Mouse (Mus musculus): ENCODE measurements around the gene Prickle1. TPM values are rescaled to one million over a fixed set of nuclear protein-coding genes. Genes with fewer than 3 reads are reported as not detected.

Prickle1 gene
- polyA plus RNA-seq, 1 experiment from 2014 or later: 11.6 TPM

- no peak overlapping the region for H3K4me2 ChIP-seq
Measured at GRCm38 (mm10) chr15:93494700-93495099, 101.0 kb downstream of the Prickle1 start.

GRCm38 (mm10) chr15:93489597-93489996 is 106.1 kb downstream of the Prickle1 start:
- 77% methylated on average over 4 of the region's 4 CpGs for WGBS
- no peak for ATAC-seq (replicated peaks; ENCODE audit: low FRiP score)
- H3K27ac ChIP-seq (ENCODE audit: low read depth, low read length): no peak overlapping the region

More at GRCm38 (mm10) chr15:93494700-93495099, 101.0 kb downstream of the Prickle1 start:
- WGBS: 76% methylated on average over 7 of the region's 7 CpGs
- H3K4me1 ChIP-seq (replicated peaks; ENCODE audit: control insufficient read depth, insufficient read depth, low read length): no peaks in the 10 kb centered on the region
- DNase-seq (ENCODE audit: low spot score) (no peak), ATAC-seq (replicated peaks; ENCODE audit: low FRiP score) (no peak)
- no peak overlapping the region for H3K27ac ChIP-seq (ENCODE audit: low read depth, low read length)
- H3K9ac ChIP-seq (ENCODE audit: low read depth, low read length): no peak overlapping the region
- H3K4me3 ChIP-seq (ENCODE audit: low read depth, low read length): no peak overlapping the region
- H3K36me3 ChIP-seq (ENCODE audit: control insufficient read depth, insufficient read depth, low read length): peaks cover 2% of the 10 kb centered on the region
- no peaks in the 10 kb centered on the region for H3K27me3 ChIP-seq (replicated peaks; ENCODE audit: control insufficient read depth, insufficient read depth, low read length)
- H3K9me3 ChIP-seq (ENCODE audit: control insufficient read depth, low read length): no peaks in the 10 kb centered on the region

GRCm38 (mm10) chr15:93486066-93486465 is 109.6 kb downstream of the Prickle1 start:
- H3K9ac ChIP-seq (ENCODE audit: low read depth, low read length): no peak overlapping the region
- H3K27me3 ChIP-seq (replicated peaks; ENCODE audit: control insufficient read depth, insufficient read depth, low read length): no peaks in the 10 kb centered on the region
- H3K4me1 ChIP-seq (replicated peaks; ENCODE audit: control insufficient read depth, insufficient read depth, low read length): no peaks in the 10 kb centered on the region; the same call in 1 of the 2 replicates
- DNase-seq (ENCODE audit: low spot score) (no peak), ATAC-seq (replicated peaks; ENCODE audit: low FRiP score) (no peak)
- no peak overlapping the region for H3K4me2 ChIP-seq
- no peak overlapping the region for H3K4me3 ChIP-seq (ENCODE audit: low read depth, low read length)
- no peak overlapping the region for H3K27ac ChIP-seq (ENCODE audit: low read depth, low read length)
- 80% methylated on average over 7 of the region's 7 CpGs for whole genome bisulfite sequencing
- 0 out of 2 replicates have a peak, but pooled peaks cover 4% of the 10 kb centered on the region for H3K36me3 ChIP-seq (ENCODE audit: control insufficient read depth, insufficient read depth, low read length)
- H3K9me3 ChIP-seq (ENCODE audit: control insufficient read depth, low read length): no peaks in the 10 kb centered on the region

More at GRCm38 (mm10) chr15:93489597-93489996, 106.1 kb downstream of the Prickle1 start:
- H3K9me3 ChIP-seq (ENCODE audit: control insufficient read depth, low read length): no peaks in the 10 kb centered on the region
- no peak overlapping the region for H3K4me2 ChIP-seq
- H3K4me1 ChIP-seq (replicated peaks; ENCODE audit: control insufficient read depth, insufficient read depth, low read length): no peaks in the 10 kb centered on the region
- 0 out of 2 replicates have a peak, but pooled peaks cover 4% of the 10 kb centered on the region for H3K36me3 ChIP-seq (ENCODE audit: control insufficient read depth, insufficient read depth, low read length)
- no peaks in the 10 kb centered on the region for H3K27me3 ChIP-seq (replicated peaks; ENCODE audit: control insufficient read depth, insufficient read depth, low read length)
- H3K9ac ChIP-seq (ENCODE audit: low read depth, low read length): no peak overlapping the region
- DNase-seq (ENCODE audit: low spot score): no peak
- H3K4me3 ChIP-seq (ENCODE audit: low read depth, low read length): no peak overlapping the region

- H3K9ac ChIP-seq (ENCODE audit: low read depth, low read length): no peak overlapping the region
- no peaks in the 10 kb centered on the region; the same call in 1 of the 2 replicates for H3K4me1 ChIP-seq (replicated peaks; ENCODE audit: control insufficient read depth, insufficient read depth, low read length)
- WGBS: 74% methylated on average over 3 of the region's 3 CpGs
- no peak overlapping the region for H3K4me2 ChIP-seq
- no peak overlapping the region for H3K27ac ChIP-seq (ENCODE audit: low read depth, low read length)
- no peak for DNase-seq (ENCODE audit: low spot score)
- H3K27me3 ChIP-seq (replicated peaks; ENCODE audit: control insufficient read depth, insufficient read depth, low read length): no peaks in the 10 kb centered on the region
- H3K9me3 ChIP-seq (ENCODE audit: control insufficient read depth, low read length): no peaks in the 10 kb centered on the region
- 0 out of 2 replicates have a peak, but pooled peaks cover 4% of the 10 kb centered on the region for H3K36me3 ChIP-seq (ENCODE audit: control insufficient read depth, insufficient read depth, low read length)
- no peak for ATAC-seq (replicated peaks; ENCODE audit: low FRiP score)
- no peak overlapping the region for H3K4me3 ChIP-seq (ENCODE audit: low read depth, low read length)
Measured at GRCm38 (mm10) chr15:93485252-93485651, 110.4 kb downstream of the Prickle1 start.

- no peak for ATAC-seq (replicated peaks; ENCODE audit: low FRiP score)
- Histone ChIP-seq H3K27ac (ENCODE audit: low read depth, low read length) (no peak overlapping the region), H3K4me2 (no peak overlapping the region), H3K9me3 (ENCODE audit: control insufficient read depth, low read length) (no peaks in the 10 kb centered on the region), H3K27me3 (replicated peaks; ENCODE audit: control insufficient read depth, insufficient read depth, low read length) (no peaks in the 10 kb centered on the region), H3K4me1 (replicated peaks; ENCODE audit: control insufficient read depth, insufficient read depth, low read length) (no peaks in the 10 kb centered on the region; the same call in 1 of the 2 replicates), H3K9ac (ENCODE audit: low read depth, low read length) (no peak overlapping the region), H3K4me3 (ENCODE audit: low read depth, low read length) (no peak overlapping the region), H3K36me3 (ENCODE audit: control insufficient read depth, insufficient read depth, low read length) (peaks cover 4% of the 10 kb centered on the region; the same call in 1 of the 2 replicates)
- 83% methylated on average over 7 of the region's 7 CpGs for WGBS
- DNase-seq (ENCODE audit: low spot score): no peak
Measured at GRCm38 (mm10) chr15:93484261-93484710, 111.4 kb downstream of the Prickle1 start.

GRCm38 (mm10) chr15:93481112-93481511 is 114.6 kb downstream of the Prickle1 start:
- Histone ChIP-seq H3K4me2 (no peak overlapping the region), H3K9me3 (ENCODE audit: control insufficient read depth, low read length) (no peaks in the 10 kb centered on the region), H3K9ac (ENCODE audit: low read depth, low read length) (no peak overlapping the region), H3K36me3 (ENCODE audit: control insufficient read depth, insufficient read depth, low read length) (no peaks in the 10 kb centered on the region; the same call in 1 of the 2 replicates), H3K27ac (ENCODE audit: low read depth, low read length) (no peak overlapping the region), H3K4me1 (replicated peaks; ENCODE audit: control insufficient read depth, insufficient read depth, low read length) (no peaks in the 10 kb centered on the region; the same call in 1 of the 2 replicates), H3K4me3 (ENCODE audit: low read depth, low read length) (no peak overlapping the region), H3K27me3 (replicated peaks; ENCODE audit: control insufficient read depth, insufficient read depth, low read length) (no peaks in the 10 kb centered on the region)
- ATAC-seq (replicated peaks; ENCODE audit: low FRiP score): no peak
- WGBS: 89% methylated on average over 10 of the region's 10 CpGs
- DNase-seq (ENCODE audit: low spot score): no peak

- no peak for ATAC-seq (replicated peaks; ENCODE audit: low FRiP score)
- no peak overlapping the region for H3K4me3 ChIP-seq (ENCODE audit: low read depth, low read length)
- H3K9ac ChIP-seq (ENCODE audit: low read depth, low read length): no peak overlapping the region
- H3K4me1 ChIP-seq (replicated peaks; ENCODE audit: control insufficient read depth, insufficient read depth, low read length): no peaks in the 10 kb centered on the region; the same call in 1 of the 2 replicates
- H3K27me3 ChIP-seq (replicated peaks; ENCODE audit: control insufficient read depth, insufficient read depth, low read length): no peaks in the 10 kb centered on the region
- no peaks in the 10 kb centered on the region; the same call in 1 of the 2 replicates for H3K36me3 ChIP-seq (ENCODE audit: control insufficient read depth, insufficient read depth, low read length)
- DNase-seq (ENCODE audit: low spot score): no peak
- H3K4me2 ChIP-seq: no peak overlapping the region
- 88% methylated on average over 4 of the region's 4 CpGs for WGBS
- H3K27ac ChIP-seq (ENCODE audit: low read depth, low read length): no peak overlapping the region
- no peaks in the 10 kb centered on the region for H3K9me3 ChIP-seq (ENCODE audit: control insufficient read depth, low read length)
Measured at GRCm38 (mm10) chr15:93479445-93479844, 116.2 kb downstream of the Prickle1 start.

GRCm38 (mm10) chr15:93478676-93479075 is 117.0 kb downstream of the Prickle1 start:
- H3K4me2 ChIP-seq: no peak overlapping the region
- 72% methylated on average over 3 of the region's 3 CpGs for WGBS

GRCm38 (mm10) chr15:93477729-93478128 is 118.0 kb downstream of the Prickle1 start:
- Histone ChIP-seq H3K9me3 (ENCODE audit: control insufficient read depth, low read length) (no peaks in the 10 kb centered on the region), H3K27me3 (replicated peaks; ENCODE audit: control insufficient read depth, insufficient read depth, low read length) (no peaks in the 10 kb centered on the region), H3K36me3 (ENCODE audit: control insufficient read depth, insufficient read depth, low read length) (no peaks in the 10 kb centered on the region; the same call in none of the 2 replicates), H3K27ac (ENCODE audit: low read depth, low read length) (no peak overlapping the region), H3K4me3 (ENCODE audit: low read depth, low read length) (no peak overlapping the region), H3K4me2 (no peak overlapping the region), H3K9ac (ENCODE audit: low read depth, low read length) (no peak overlapping the region), H3K4me1 (replicated peaks; ENCODE audit: control insufficient read depth, insufficient read depth, low read length) (peaks cover under 1% of the 10 kb centered on the region; the same call in 1 of the 2 replicates)
- DNase-seq (ENCODE audit: low spot score) (no peak), ATAC-seq (replicated peaks; ENCODE audit: low FRiP score) (no peak)
- 76% methylated on average over 4 of the region's 4 CpGs for WGBS

More at GRCm38 (mm10) chr15:93478676-93479075, 117.0 kb downstream of the Prickle1 start:
- Histone ChIP-seq H3K4me3 (ENCODE audit: low read depth, low read length) (no peak overlapping the region), H3K9me3 (ENCODE audit: control insufficient read depth, low read length) (no peaks in the 10 kb centered on the region), H3K9ac (ENCODE audit: low read depth, low read length) (no peak overlapping the region), H3K4me1 (replicated peaks; ENCODE audit: control insufficient read depth, insufficient read depth, low read length) (no peaks in the 10 kb centered on the region; the same call in 1 of the 2 replicates), H3K36me3 (ENCODE audit: control insufficient read depth, insufficient read depth, low read length) (no peaks in the 10 kb centered on the region; the same call in 1 of the 2 replicates), H3K27ac (ENCODE audit: low read depth, low read length) (no peak overlapping the region), H3K27me3 (replicated peaks; ENCODE audit: control insufficient read depth, insufficient read depth, low read length) (no peaks in the 10 kb centered on the region)
- DNase-seq (ENCODE audit: low spot score) (no peak), ATAC-seq (replicated peaks; ENCODE audit: low FRiP score) (no peak)

Measured in liver, embryonic 11.5 days (tissue).